Mouse (Mus musculus) liver, embryonic 18 days (tissue): ENCODE measurements around the gene Tmem47. TPM values are rescaled to one million over a fixed set of nuclear protein-coding genes. Genes with fewer than 3 reads are reported as not detected.

Experiments
- polyA plus RNA-seq: library from polyadenylated mRNA; depleted of rRNA; stranded (reverse); fragments of >200 nt; gene quantifications from 2 replicates; pipeline ENCODE4 v1.2.3, GENCODE M21; 2012; rRNA removed

The Tmem47 gene
- polyA plus RNA-seq, result 1.9 and 2.0 TPM in 2 replicates

DNA sequence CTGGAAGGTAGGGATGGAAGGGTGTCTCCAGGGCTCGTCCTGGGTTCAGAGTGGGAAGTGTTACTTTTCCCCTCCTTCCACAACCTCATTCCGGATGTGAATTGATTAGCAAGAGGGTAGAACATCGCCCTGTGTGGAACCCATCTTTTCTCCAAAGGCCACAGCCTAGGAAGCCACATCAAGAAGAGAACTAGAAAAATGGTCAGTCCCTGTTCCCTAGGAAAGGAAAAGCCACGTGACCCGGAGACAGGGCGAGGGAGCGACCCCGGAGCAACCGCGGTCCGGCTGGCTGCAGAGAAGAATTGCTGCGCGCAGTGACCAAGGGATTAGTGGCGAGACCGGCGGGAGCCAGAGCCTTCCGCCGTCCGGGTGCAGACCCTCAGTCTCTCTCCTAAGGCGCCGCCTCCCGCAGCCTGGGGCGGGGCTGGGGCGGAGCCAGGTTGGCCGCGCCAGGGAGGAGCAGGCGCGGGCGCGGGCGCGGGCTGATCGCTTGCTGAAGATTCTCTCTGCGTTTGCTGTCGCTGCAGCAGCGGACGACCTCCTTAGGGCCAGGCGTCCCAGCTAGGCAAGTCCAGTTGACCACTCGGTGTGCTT is at the start of gene Tmem47:
TSS of gene Tmem47 (plus strand) at position 489 of the 594 bp plus-strand sequence.

